Mouse (Mus musculus): ENCODE results near the gene Slc45a3. TPM values are rescaled to one million over a fixed set of nuclear protein-coding genes. Genes with fewer than 3 reads are reported as not detected.
A peak's percentile ranks its signal among the peaks of the same experiment; 100 is the strongest.

The Slc45a3 gene
- 1 to 10 TPM in 4 of 26 experiments, under 1 TPM in 9, not detected in 13; 0.23 to 4.6 (median 0.77) TPM for total RNA-seq (2018; cell fraction: chromatin; rRNA removed)
- 1 to 10 TPM in 5 of 26 experiments, under 1 TPM in 21; 0.07 to 2.1 (median 0.38) TPM for total RNA-seq (2018; cell fraction: cytosol; rRNA removed)
- 1 to 10 TPM in 4 of 26 experiments, under 1 TPM in 15, not detected in 7; 0.14 to 5.3 (median 0.48) TPM for total RNA-seq (2018; cell fraction: nucleus; rRNA removed)
- 0.39 to 2.0 TPM (median 0.70 TPM) in 3 replicates for polyA plus RNA-seq (2018)

DNA sequence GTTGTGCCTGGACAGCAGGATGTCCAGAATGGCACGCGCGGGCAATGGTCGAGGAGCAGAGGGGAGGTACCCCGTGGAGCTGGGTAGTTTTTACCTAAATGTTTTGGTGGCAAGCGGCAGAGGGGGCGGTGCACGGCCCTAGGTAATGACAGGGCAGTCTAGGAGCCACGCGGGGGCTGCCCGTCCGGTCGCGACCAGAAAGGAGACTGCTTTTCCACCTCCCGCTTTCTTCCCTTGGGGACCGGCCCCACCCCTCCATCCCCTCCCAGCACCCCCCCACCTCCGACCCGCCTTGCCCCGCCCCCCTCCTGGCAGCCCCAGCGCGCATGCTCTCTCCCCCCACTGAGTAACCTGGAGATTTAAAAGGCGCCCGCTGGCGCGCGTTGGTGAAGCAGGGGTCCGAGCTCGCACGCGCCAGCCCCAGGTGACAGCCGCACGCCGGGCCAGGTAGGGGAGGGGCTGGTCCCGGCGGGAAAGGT, at the start of gene Slc45a3:
TSS of gene Slc45a3 (plus strand) at position 362 of the 479 bp plus-strand sequence.
- Histone ChIP-seq H3K36me3 (ENCODE audit: inconsistent target) (no peaks in the 10 kb centered on the region), H3K79me2 (ENCODE audit: inconsistent target) (no peaks in the 10 kb centered on the region), H3K27ac (no peak within 1 kb of the TSS), H3K4me3 (ENCODE audit: inconsistent target) (peak within 1 kb of the TSS; percentile 25; the same call in 1 of the 2 replicates)
- WGBS (ENCODE audit: missing documents) = 2% methylated on average over 23 of the region's 35 CpGs

DNA sequence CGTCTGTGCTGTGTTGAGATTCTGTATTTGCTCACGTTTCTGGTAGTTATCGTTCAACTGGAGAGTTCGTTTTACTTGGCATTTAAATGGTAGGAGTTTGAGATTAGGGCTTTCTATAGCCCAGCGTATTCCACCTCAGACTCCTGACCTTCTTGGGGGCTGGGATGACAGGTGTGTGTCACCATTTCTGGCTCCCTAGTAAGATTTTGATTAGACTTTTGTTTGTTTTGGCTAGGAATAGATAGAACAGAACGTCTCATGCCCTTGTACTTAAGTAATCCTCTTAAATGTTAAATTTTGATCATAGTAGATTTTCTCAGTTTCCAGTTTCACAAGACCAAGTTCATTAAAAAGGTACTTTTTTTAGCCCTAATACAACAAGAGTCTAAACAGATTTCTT, 45.1 kb upstream of the Slc45a3 start:
- Histone ChIP-seq H3K4me3 (ENCODE audit: inconsistent target) (no peak overlapping the region), H3K79me2 (ENCODE audit: inconsistent target) (peaks cover 89% of the 10 kb centered on the region), H3K27ac (no peak overlapping the region), H3K36me3 (ENCODE audit: inconsistent target) (peaks cover 7% of the 10 kb centered on the region; the same call in 1 of the 2 replicates)
- WGBS (ENCODE audit: missing documents) = 80% methylated on average over 6 of the region's 6 CpGs

DNA sequence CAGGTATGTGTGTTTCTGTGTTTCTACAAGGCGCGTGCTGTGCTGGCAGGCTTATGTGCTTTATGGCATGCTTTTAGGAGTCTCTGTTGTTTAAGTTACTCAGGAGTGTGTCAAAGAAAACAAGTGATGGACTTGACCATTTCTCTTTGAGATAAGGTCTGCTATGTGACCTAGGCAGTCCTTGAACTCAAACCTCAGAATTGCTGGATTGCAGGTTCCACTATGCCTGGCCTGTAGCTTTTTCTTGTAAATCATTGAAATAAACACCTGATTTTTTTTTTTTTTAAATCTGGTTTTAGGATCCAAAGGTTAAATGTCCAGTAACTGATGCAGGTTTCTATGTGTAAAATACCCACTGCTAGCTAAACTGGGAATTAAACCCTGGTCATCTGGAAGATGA, 43.7 kb upstream of the Slc45a3 start:
- H3K27ac ChIP-seq = no peak overlapping the region
- H3K4me3 ChIP-seq (ENCODE audit: inconsistent target) = no peak overlapping the region
- peaks cover 79% of the 10 kb centered on the region for H3K79me2 ChIP-seq (ENCODE audit: inconsistent target)
- peaks cover 13% of the 10 kb centered on the region for H3K36me3 ChIP-seq (ENCODE audit: inconsistent target)
- WGBS (ENCODE audit: missing documents) = 94% methylated on average over 2 of the region's 2 CpGs

DNA sequence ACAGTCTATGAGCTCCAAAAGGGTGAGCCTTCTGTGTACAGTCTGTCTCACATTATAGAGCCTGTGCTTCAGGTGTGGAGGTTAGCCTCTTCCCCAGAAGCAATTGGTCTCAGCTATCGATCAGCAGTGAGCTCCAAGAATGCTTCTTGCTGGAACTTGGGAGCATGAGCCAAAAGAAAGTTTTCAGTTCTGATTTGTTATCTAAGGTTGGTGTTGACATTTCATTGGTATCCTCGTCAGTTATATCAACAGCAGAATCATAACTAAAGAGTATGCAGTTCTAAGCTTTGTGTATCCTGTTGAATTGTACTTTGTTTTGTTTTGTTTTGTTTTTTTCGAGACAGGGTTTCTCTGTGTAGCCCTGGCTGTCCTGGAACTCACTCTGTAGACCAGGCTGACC, 40.7 kb upstream of the Slc45a3 start:
- Histone ChIP-seq H3K4me3 (ENCODE audit: inconsistent target) (no peak overlapping the region), H3K79me2 (ENCODE audit: inconsistent target) (peaks cover 49% of the 10 kb centered on the region), H3K27ac (no peak overlapping the region), H3K36me3 (ENCODE audit: inconsistent target) (peaks cover 28% of the 10 kb centered on the region)
- 100% methylated on average over 3 of the region's 3 CpGs for WGBS (ENCODE audit: missing documents)

DNA sequence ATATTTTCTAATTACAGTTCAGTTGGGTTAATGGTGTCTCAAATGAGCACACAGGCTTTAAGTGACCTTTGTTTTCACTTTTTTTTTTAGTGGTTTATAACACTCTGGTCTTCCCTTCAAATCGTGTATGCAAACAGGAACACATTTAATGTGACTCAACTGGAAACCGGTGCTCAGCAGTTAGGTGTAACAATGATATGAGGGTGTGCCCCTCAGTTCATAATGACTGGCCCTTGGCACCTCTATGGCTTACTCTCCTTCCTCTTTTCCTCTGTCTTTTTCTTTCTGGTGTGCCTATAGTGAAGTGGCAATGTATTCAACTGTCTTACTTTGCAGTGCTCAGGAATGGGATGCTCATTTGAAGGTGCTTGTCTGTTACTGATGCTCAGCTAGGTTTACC, 29.3 kb upstream of the Slc45a3 start:
- no peaks in the 10 kb centered on the region for H3K79me2 ChIP-seq (ENCODE audit: inconsistent target)
- peaks cover 24% of the 10 kb centered on the region for H3K36me3 ChIP-seq (ENCODE audit: inconsistent target)
- H3K4me3 ChIP-seq (ENCODE audit: inconsistent target) = no peak overlapping the region
- H3K27ac ChIP-seq = no peak overlapping the region
- 69% methylated on average over 2 of the region's 2 CpGs for WGBS (ENCODE audit: missing documents)

DNA sequence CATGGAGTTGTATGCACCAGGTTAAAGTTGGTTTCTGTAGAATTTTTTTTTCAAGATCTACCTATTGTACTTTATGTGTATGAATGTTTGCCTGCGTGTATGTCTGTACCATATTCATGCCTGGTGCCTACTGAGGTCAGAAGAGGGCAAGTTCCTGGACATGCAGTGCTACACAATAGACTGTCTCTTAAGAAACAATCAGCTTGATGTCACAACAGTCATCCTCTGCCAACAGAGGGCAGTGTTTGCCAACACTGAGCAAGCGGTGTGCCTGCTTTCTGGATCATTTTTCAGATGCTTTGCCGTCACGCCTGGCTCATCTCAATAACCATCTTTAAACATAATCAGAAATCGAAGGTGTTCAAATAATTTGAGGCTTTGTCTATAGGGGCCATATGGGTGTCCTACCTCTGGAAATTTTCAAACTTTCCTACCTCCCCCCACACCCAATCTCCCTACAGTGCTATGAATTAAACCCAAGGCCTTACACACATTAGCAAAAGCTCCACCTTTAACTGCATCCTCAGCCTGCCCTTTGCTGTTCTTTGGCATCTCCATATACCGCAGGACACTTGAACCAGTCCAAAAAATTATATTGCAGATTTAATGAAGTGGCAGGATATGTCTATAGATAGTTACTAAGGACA, 25.0 kb upstream of the Slc45a3 start:
- WGBS (ENCODE audit: missing documents) = 56% methylated on average over 6 of the region's 6 CpGs

DNA sequence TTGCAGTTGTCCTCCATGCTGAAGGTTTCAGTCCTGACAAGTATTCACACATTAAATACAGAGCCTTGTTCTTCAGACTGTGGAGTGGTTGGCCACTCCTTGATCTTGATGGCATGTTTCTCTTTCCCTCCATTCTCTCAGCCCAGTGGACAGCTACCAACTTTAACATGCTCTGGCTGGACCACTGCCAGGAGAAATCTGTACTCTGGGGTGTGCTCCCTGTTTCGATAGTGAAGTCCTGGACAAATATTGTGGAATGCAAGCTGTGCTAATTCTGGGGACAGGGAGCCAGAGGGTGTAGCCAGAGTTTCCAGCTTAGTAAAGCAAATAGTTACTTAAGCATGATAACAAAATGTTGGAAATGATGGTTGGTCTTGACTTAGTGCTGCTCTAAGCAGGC, 24.0 kb upstream of the Slc45a3 start:
- no peaks in the 10 kb centered on the region for H3K79me2 ChIP-seq (ENCODE audit: inconsistent target)
- no peaks in the 10 kb centered on the region for H3K36me3 ChIP-seq (ENCODE audit: inconsistent target)
- no peak overlapping the region for H3K27ac ChIP-seq
- H3K4me3 ChIP-seq (ENCODE audit: inconsistent target) = no peak overlapping the region
- WGBS (ENCODE audit: missing documents) = 90% methylated on average over 1 of the region's 1 CpGs

More for the DNA sequence above, 25.0 kb upstream of the Slc45a3 start:
- Histone ChIP-seq H3K27ac (no peak overlapping the region), H3K36me3 (ENCODE audit: inconsistent target) (no peaks in the 10 kb centered on the region), H3K79me2 (ENCODE audit: inconsistent target) (no peaks in the 10 kb centered on the region), H3K4me3 (ENCODE audit: inconsistent target) (no peak overlapping the region)

DNA sequence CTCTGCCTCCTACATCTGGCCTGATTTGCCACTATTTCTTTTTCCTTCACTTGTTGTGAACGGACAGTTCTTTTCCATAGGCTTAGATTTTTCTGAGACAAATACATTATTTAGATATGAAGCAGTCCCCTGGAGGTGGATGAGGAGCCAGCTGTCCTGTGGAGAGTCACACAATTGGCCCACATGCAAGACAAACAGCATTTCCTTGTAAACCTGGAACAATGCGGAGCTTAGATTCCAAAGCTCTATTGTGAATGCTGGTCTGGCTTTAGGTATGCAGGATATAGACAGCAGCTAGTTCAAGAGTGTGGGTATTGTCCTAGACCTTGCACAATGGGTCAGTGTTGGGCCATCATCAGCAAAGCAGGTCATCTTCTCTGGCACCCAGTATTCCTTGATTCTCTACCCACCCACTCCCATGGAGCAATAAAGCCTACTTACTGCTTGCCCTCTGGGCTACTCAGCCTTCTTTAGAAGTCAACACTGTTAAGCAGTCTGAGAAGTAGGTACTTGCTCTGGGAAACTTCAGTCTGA, 22.0 kb upstream of the Slc45a3 start:
- Histone ChIP-seq H3K36me3 (ENCODE audit: inconsistent target) (no peaks in the 10 kb centered on the region), H3K27ac (no peak overlapping the region), H3K79me2 (ENCODE audit: inconsistent target) (no peaks in the 10 kb centered on the region), H3K4me3 (ENCODE audit: inconsistent target) (no peak overlapping the region)
- 94% methylated on average over 2 of the region's 2 CpGs for WGBS (ENCODE audit: missing documents)

DNA sequence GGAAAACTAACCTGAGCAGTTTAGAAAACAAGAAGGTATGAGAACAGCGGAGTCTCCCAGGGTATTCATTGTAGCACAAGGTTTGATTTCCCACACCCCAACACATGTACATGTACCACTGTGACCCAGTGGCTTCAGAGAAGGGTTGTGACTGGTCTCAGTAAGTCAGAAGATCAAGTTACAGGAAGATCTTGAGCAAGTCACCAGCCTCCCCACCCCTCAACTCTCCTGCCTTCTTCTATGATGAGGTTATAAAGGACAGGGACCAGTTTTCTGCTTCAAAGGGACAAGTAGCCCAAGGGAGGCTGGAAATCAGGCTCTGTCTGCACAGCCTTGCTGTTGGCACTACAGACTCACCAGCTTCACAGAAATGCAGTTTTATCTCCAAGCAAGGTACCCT, 21.3 kb upstream of the Slc45a3 start:
- Histone ChIP-seq H3K36me3 (ENCODE audit: inconsistent target) (no peaks in the 10 kb centered on the region), H3K79me2 (ENCODE audit: inconsistent target) (no peaks in the 10 kb centered on the region), H3K27ac (no peak overlapping the region), H3K4me3 (ENCODE audit: inconsistent target) (no peak overlapping the region)
- WGBS (ENCODE audit: missing documents) = 94% methylated on average over 1 of the region's 1 CpGs

DNA sequence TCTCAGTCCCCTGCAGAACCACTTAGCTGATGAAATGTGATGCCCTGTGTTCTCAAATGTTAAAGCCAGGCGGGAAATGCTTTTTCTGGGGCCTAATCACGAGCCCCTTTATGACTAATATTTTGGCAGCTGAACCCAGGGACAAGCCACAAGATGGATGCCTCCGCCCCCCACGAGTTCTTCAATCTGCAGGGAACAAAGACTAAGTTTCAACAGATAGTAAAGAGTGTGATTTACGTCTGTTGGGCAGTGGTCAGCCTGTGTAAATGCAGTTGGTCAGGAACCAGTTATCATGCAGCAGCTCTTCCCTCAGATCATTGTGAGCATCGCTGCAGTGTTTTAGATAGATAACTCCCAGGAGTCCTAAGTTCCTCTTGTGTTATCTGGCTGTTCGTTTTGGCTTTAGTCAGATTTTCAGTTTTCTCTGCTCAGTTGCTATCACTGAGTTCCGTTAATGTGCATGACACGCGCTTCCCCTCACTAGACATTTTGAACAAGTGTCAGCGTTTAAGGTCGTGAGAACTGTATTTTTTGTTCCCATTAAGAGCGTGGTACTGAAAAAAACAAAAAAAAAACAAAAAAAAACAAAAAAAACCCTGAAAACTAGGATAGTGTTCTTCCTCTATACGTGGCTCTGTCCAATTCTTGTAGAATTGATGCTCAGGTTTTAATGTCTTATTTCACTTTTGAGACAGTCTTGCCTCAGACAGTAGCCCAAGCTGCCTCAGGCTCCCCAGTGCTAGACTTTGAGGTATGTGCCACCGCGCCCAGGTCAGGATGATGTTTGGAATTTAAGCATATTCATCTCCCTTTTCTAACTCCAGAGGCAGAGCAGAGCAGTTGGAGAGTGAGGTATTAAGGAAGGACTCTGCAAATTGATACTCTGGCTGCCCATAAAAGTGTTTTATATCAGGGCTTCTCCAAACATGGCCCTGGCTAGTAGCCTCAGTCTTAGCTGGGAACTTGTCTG, 19.9 kb upstream of the Slc45a3 start:
- no peaks in the 10 kb centered on the region for H3K36me3 ChIP-seq (ENCODE audit: inconsistent target)
- H3K27ac ChIP-seq = no peak overlapping the region
- no peak overlapping the region for H3K4me3 ChIP-seq (ENCODE audit: inconsistent target)
- WGBS (ENCODE audit: missing documents) = 50% methylated on average over 16 of the region's 16 CpGs
- H3K79me2 ChIP-seq (ENCODE audit: inconsistent target) = no peaks in the 10 kb centered on the region

DNA sequence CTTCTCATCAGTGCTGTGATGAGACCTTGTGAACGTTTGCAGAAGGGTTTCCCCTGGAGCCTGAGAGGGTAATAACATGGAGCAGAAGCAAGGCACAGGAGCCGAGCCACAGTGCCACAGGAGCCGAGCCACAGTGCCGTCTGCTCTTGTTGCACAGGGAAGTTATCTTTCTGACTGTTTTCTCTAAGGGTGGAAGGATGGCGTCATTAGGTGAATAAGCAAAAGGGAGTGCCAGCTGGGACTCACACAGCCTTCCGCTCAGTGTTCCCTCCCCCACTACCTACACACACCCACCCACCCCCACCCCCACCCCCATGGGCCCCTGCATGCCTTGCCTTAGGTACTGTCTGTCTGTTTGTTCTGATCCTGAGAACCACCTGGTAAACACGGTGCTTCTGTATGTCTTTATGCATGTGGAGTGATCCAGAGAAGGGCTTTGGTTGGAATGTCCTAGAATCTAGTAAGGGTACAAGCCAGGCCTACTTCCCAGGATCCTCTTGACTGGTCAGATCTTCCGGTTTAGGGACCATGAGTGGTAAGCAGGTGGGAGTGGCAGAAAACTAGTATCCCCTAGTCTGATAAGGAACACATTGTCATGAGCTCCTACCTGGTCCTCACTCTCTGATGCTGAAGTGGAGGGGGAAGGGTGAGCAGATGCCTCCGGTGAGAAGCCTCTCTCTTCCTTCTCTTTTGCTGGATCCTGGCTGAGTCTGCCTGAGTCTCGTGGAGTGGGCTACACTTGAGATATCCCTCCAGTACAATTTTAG, 16.9 kb upstream of the Slc45a3 start:
- H3K36me3 ChIP-seq (ENCODE audit: inconsistent target) = no peaks in the 10 kb centered on the region
- 84% methylated on average over 10 of the region's 10 CpGs for WGBS (ENCODE audit: missing documents)
- H3K79me2 ChIP-seq (ENCODE audit: inconsistent target) = no peaks in the 10 kb centered on the region
- H3K27ac ChIP-seq = no peak overlapping the region
- no peak overlapping the region for H3K4me3 ChIP-seq (ENCODE audit: inconsistent target)

DNA sequence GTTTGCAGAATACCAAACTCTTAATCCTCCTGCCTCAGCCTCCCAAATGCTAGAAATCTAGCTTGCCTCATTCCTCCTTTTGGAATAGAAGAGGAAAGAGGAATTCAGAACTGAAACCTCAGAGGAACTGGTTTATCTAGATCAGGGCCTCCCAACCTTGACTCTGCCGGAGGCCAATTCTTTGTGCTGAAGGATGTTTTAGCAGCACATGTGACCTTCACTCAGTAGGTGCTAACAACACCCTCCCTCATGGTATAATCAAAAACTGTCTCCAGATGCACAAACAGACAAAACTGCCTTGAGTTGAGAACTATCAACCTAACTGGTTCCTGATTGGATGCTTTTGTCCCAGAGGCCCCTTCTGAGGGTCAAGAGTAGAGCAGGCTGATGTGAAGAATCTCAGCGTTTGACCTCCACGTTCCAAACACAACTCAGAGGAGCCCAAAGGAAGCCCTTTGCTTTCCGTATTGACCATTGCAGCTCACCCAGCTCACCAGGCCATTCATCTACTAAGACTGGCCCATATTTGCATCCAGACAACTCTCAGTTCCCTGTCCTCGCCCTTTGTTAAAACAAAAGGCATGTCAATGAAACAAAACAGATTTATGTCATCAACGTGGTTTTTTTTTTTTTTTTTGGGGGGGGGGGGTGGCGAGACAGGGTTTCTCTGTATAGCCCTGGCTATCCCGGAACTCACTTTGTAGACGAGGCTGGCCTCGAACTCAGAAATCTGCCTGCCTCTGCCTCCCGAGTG, 16.1 kb upstream of the Slc45a3 start:
- Histone ChIP-seq H3K36me3 (ENCODE audit: inconsistent target) (no peaks in the 10 kb centered on the region), H3K79me2 (ENCODE audit: inconsistent target) (no peaks in the 10 kb centered on the region), H3K27ac (no peak overlapping the region), H3K4me3 (ENCODE audit: inconsistent target) (no peak overlapping the region)
- WGBS (ENCODE audit: missing documents) = 88% methylated on average over 10 of the region's 11 CpGs

DNA sequence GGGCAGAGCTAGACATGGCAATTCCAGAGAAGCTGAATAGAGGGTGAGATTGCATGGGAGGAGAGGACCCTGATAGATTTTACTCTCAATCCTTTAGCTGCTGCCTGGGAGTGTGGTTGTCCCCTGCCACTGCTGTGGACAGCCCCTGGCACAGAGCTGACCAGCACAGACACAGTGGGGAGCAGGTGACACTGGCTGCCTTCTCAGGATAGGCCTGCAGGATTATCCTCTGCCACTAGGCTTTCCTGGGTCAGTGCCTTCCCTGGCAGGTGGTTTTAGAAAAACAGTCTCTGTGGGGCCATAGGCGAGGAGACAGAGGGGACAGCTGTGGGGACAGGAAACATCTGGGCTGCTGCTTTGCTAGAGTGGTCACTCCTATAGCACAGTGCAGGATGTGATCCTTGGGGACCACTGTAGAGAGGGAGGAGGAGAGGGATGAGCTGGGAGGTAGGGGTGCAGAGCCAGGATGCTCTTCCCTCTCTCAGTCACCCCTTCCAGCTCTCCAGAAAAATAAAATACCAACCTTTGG, 14.7 kb upstream of the Slc45a3 start:
- whole genome bisulfite sequencing (ENCODE audit: missing documents) = 38% methylated on average over 1 of the region's 1 CpGs
- Histone ChIP-seq H3K36me3 (ENCODE audit: inconsistent target) (no peaks in the 10 kb centered on the region), H3K79me2 (ENCODE audit: inconsistent target) (no peaks in the 10 kb centered on the region), H3K4me3 (ENCODE audit: inconsistent target) (no peak overlapping the region), H3K27ac (no peak overlapping the region)
